Mouse (Mus musculus) frontal cortex, postnatal 10 days (tissue): ENCODE results near the gene Adgrl2.

Source experiments
- DNase-seq, 2 experiments: peaks; one replicate each; pipeline ENCODE4 v3.0.0; 2022; ENCODE audit warnings: low spot score in 2 of 2, mixed read lengths in 1 of 2

The Adgrl2 gene

GRCm38 (mm10) chr3:148977124-148977529 is 13.2 kb downstream of the Adgrl2 start:
- no peak for DNase-seq

GRCm38 (mm10) chr3:148971893-148972596 is 18.3 kb downstream of the Adgrl2 start:
- no peak for DNase-seq

DNA sequence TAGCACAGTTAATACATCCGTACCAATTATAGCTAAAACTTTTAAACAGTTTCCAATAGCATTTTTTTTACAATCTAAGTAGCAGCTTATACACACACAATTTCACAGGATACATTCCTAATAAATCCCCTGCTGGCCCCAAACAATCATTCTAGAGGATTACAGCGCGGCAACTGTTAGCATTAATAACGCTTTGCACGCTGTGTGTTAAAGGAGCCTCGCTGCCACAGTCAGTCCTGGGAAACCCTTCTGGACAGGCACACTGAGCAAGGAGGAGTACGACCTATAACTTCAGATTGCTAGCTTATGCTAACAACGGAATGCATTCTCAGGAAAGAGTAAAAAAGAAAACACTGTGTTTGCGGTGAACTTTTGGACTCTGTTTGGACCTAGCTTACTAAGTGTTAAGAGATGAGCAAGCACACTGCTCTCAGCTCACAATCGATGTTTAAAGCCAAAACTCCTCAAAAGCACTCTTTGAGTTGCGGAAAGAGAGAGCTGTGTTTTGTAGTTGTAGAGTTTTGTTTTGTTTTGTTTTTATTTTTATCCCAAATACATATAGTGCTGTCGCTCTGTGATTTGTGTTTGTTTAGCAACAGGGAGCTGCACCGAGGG is 25.3 kb downstream of the Adgrl2 start:
- no peak for DNase-seq

- DNase-seq, result no peak
Measured at GRCm38 (mm10) chr3:148963381-148964044, 26.8 kb downstream of the Adgrl2 start.

DNA sequence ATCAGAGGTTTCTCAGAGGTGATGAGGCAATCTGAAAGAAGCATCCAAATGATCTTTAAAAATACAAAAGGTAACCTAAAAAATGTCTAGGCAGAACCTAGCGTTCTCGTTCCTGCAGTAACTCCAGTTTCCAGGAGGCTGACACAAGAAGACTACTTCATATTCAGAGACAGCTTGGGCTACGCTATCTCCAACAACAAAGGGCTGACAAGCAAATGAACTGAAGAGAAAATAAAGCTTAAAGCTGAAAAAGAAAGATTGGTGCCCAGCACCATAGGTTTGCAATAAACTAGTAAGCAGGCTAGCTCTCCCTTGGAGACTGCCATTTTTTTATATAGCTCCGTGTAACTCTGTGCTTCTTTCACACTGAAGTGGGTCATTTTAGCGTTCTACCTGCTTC is 28.7 kb downstream of the Adgrl2 start:
- no peak for DNase-seq

DNA sequence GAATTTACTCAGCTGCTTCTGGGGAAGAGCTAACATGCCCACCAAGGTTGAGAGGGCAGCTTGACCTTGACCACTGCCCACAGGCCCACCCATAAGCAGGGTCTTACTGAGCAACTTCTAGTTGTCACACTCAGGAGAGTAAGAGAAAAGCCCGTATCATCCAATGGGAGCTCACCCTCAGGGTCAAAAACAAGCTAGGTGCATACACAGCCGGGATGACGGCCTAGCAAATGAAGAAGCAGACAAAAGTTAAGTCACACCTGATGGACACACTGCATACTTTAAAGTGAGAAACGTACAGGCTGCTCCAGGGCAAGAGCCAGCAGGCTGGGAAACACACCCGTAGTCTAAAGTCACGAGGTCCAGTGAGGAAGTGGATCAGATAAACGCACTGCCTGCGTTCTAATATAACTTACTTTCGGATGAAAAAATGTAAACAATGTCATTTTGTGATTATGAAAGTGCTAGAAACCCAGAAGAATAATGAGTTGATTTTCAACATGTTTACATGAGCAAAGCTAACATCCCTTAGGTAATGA is 29.5 kb downstream of the Adgrl2 start:
- no peak for DNase-seq

- DNase-seq, result no peak
Measured at GRCm38 (mm10) chr3:148960215-148960614, 30.1 kb downstream of the Adgrl2 start.

DNA sequence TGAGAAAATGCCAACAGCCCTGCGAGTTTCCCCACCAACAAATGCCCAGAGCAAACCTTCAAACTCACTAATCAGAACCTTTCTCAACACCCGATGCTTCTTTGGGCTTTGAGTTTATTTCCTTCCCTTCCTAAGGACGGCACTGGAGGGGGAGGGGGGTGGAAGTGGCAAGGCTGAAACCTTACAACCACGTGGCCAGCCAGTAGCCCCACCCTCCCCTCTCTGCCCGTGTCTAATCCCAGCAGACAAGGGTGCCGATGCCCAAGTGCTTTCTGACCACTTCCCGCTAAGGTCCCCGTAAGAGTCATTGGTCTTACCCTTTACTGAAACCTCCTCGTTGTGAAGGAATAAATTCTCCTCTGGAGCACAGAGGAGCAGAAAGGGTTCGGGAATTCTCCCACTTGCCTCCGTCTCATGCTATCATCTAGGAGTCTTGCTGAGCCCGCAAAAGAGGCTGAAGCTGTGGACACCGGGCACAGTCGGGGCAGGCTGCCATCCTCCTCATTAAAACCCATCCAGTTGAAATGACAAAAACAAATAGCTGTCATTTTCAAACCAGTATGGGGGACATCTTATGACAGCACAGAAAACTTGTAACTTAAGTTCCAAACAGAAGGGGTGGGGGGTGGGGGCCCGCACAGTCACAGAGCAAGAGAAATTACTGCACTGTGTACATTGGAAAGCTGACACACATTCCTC is 30.9 kb downstream of the Adgrl2 start:
- DNase-seq, result peak in 1 of 2 experiments; percentile 23

DNA sequence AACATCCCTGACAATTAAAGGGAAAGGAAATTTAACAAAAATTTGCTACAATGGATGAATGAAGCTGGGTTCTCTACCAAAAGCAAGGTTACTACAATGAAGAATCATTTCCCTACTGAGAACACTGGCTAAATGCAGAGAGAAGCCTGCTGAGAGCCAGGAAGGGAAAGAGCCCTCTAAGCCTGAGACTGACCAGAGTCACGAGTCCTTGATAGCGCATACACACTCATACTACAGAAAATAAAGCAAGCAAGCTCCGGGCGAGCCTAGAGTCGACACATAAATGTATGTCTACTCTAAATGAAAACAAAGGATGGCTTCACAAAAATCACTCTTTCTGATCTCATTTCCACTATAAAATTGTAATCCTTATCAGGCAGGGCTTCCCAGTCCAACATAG is 31.6 kb downstream of the Adgrl2 start:
- DNase-seq, result no peak

DNA sequence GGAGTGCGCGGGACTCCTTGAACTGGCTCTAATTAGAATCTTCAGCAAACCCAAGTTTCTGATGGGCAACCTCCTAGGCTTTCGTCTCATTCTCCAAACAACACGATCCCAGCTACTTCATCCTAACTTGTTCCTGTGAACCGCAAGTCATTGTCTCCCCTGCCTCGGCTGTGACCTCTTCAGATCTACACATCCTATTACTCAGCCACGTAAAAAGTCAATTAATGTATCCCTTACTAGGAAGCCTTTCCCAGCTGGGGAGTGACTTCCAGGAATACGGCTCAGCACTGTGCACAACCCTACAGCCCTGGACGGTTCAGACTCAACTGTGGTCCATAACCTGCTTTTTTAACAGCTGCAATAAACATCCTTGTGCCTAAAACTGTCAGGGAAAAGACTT is 32.2 kb downstream of the Adgrl2 start:
- DNase-seq, result no peak

- DNase-seq, result no peak
Measured at GRCm38 (mm10) chr3:148956887-148957286, 33.5 kb downstream of the Adgrl2 start.

GRCm38 (mm10) chr3:148949796-148950195 is 40.6 kb downstream of the Adgrl2 start:
- DNase-seq, result no peak

- no peak for DNase-seq
Measured at GRCm38 (mm10) chr3:148947805-148948405, 42.5 kb downstream of the Adgrl2 start.

- no peak for DNase-seq
Measured at GRCm38 (mm10) chr3:148947266-148947665, 43.1 kb downstream of the Adgrl2 start.

GRCm38 (mm10) chr3:148945534-148945933 is 44.8 kb downstream of the Adgrl2 start:
- DNase-seq, result no peak

- DNase-seq, result no peak
Measured at GRCm38 (mm10) chr3:148939457-148939856, 50.9 kb downstream of the Adgrl2 start.

DNA sequence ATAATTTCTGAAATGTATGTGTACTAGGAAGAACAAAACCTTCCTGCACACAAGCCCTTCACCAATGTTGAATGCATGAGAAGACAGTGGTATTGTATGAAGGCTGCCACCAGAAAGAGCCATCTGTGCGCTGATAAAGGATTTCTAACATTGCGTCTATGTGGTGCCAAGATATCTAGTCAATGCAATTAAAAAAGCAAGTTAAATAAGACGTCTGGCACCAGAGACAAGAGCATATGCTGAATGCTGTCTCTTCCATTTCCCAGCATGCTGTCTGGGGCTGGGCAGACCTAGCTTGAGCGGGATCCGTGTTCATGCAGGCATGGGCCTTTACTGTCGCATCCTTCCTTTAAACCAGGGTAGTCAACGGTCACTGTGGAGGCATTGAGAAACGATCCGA is 55.3 kb downstream of the Adgrl2 start:
- DNase-seq, result no peak

DNA sequence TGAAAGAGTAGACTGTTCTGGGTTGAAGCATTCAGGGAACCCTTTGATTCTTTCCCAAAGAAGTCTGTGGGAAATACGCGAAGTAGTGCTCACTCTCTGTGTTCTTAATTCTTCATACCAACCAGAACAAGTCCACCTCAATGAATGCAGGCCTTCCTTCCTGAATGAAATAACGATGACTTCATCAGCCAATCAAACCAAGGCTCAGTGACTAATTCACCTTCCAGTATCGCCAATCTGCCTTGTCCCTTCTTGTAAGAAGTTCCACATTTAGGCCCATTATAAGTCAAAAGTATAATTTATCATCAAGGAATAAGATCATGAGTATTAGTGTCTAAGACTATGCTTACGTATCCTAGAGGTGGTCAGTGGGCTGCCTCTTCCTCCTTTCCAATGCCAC is 56.1 kb downstream of the Adgrl2 start:
- DNase-seq, result no peak

GRCm38 (mm10) chr3:148933160-148933559 is 57.2 kb downstream of the Adgrl2 start:
- no peak for DNase-seq

GRCm38 (mm10) chr3:148930913-148931312 is 59.4 kb downstream of the Adgrl2 start:
- DNase-seq, result no peak

DNA sequence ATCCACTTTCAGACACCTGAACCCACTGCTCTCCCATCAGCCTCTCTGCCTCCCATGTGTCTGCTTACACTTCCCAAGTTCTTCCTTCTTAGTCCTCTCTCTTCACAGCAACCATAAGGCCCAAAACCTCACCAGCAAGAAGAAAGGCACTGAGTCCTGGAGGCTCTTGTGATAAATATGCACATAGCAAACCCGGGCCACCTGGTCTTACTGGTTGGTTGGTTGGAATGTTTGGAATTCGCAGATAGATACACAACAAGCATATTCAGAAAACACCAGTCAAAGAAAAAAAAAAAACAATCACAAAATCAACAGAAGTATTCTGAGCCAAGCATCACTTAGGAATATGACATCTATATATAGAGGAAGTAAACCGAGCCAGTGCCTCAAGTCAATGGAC is 64.0 kb downstream of the Adgrl2 start:
- DNase-seq, result no peak

GRCm38 (mm10) chr3:148922618-148923095 is 67.7 kb downstream of the Adgrl2 start:
- peak; percentile 53 to 56 for DNase-seq
